Mouse (Mus musculus): ENCODE results near the gene Slc38a11. TPM values are rescaled to one million over a fixed set of nuclear protein-coding genes. Genes with fewer than 3 reads are reported as not detected.

Gene Slc38a11
- total and polyA plus RNA-seq, 2 experiments: 0.37 TPM; not detected in 1

GRCm38 (mm10) chr2:65275443-65276061 lies 88.3 kb downstream of the Slc38a11 start:
- Histone ChIP-seq H3K4me3 (ENCODE audit: insufficient read depth, low read depth, low read length) (no peak overlapping the region), H3K27me3 (ENCODE audit: control insufficient read depth, insufficient read depth, low read length) (no peaks in the 10 kb centered on the region), H3K4me1 (ENCODE audit: control insufficient read depth, insufficient read depth, low read length) (no peaks in the 10 kb centered on the region), H3K27ac (replicated peaks; ENCODE audit: insufficient read depth, low read depth, low read length) (no peak overlapping the region), H3K36me3 (ENCODE audit: control insufficient read depth, insufficient read depth, low read length) (no peaks in the 10 kb centered on the region), H3K79me2 (ENCODE audit: control insufficient read depth, insufficient read depth, low read length) (no peaks in the 10 kb centered on the region), H3K9ac (ENCODE audit: low read depth, low read length) (no peak overlapping the region)
- DNase-seq (ENCODE audit: extremely low read depth, low read depth, low spot score): peak; percentile 34
- TF ChIP-seq CTCF (IDR thresholded peaks at IDR 0.05; ENCODE audit: low read depth, low read length): no peak
- no peak for TF ChIP-seq POLR2A (IDR thresholded peaks at IDR 0.05; ENCODE audit: extremely low read depth, insufficient read depth, low read length)
- 86% methylated on average over 6 of the region's 6 CpGs for WGBS

GRCm38 (mm10) chr2:65273910-65274309 lies 89.9 kb downstream of the Slc38a11 start:
- no peak for DNase-seq (ENCODE audit: extremely low read depth, low read depth, low spot score)
- Histone ChIP-seq H3K4me1 (ENCODE audit: control insufficient read depth, insufficient read depth, low read length) (no peaks in the 10 kb centered on the region), H3K27me3 (ENCODE audit: control insufficient read depth, insufficient read depth, low read length) (no peaks in the 10 kb centered on the region), H3K36me3 (ENCODE audit: control insufficient read depth, insufficient read depth, low read length) (no peaks in the 10 kb centered on the region), H3K4me3 (ENCODE audit: insufficient read depth, low read depth, low read length) (no peak overlapping the region), H3K79me2 (ENCODE audit: control insufficient read depth, insufficient read depth, low read length) (no peaks in the 10 kb centered on the region), H3K27ac (replicated peaks; ENCODE audit: insufficient read depth, low read depth, low read length) (no peak overlapping the region), H3K9ac (ENCODE audit: low read depth, low read length) (no peak overlapping the region)
- WGBS: 80% methylated on average over 2 of the region's 2 CpGs
- no peak for TF ChIP-seq CTCF (IDR thresholded peaks at IDR 0.05; ENCODE audit: low read depth, low read length)
- TF ChIP-seq POLR2A (IDR thresholded peaks at IDR 0.05; ENCODE audit: extremely low read depth, insufficient read depth, low read length): no peak

- no peak overlapping the region for H3K9ac ChIP-seq (ENCODE audit: low read depth, low read length)
- no peak overlapping the region for H3K4me3 ChIP-seq (ENCODE audit: insufficient read depth, low read depth, low read length)
- no peaks in the 10 kb centered on the region for H3K27me3 ChIP-seq (ENCODE audit: control insufficient read depth, insufficient read depth, low read length)
- H3K27ac ChIP-seq (replicated peaks; ENCODE audit: insufficient read depth, low read depth, low read length): no peak overlapping the region
- no peaks in the 10 kb centered on the region for H3K79me2 ChIP-seq (ENCODE audit: control insufficient read depth, insufficient read depth, low read length)
- DNase-seq (ENCODE audit: extremely low read depth, low read depth, low spot score): peak; percentile 90
- H3K4me1 ChIP-seq (ENCODE audit: control insufficient read depth, insufficient read depth, low read length): peaks cover 6% of the 10 kb centered on the region
- no peak for TF ChIP-seq POLR2A (IDR thresholded peaks at IDR 0.05; ENCODE audit: extremely low read depth, insufficient read depth, low read length)
- no peak for TF ChIP-seq CTCF (IDR thresholded peaks at IDR 0.05; ENCODE audit: low read depth, low read length)
- WGBS: 42% methylated on average over 6 of the region's 6 CpGs
- no peaks in the 10 kb centered on the region for H3K36me3 ChIP-seq (ENCODE audit: control insufficient read depth, insufficient read depth, low read length)
Observed at GRCm38 (mm10) chr2:65268731-65269130, 95.1 kb downstream of the Slc38a11 start.

DNA sequence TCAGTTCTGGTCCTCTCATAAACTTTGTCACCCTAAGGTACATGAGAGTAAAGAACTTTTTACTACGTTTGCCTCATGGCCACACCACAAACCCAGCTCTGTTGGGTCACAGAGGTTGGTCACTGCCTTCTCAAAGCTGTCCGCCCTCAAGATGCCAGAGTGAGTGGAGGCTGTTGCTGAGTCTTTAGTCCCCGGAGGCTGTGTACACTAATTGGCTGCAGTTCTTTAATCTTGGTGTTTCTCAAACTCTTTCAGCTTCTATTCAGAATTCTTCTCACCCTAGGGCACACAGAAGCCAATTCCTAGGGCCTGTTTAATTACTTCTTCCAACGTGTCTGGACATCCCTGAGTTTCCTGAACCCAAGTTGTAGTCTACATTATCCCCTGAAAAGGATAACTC lies 96.0 kb downstream of the Slc38a11 start:
- no peaks in the 10 kb centered on the region for H3K27me3 ChIP-seq (ENCODE audit: control insufficient read depth, insufficient read depth, low read length)
- H3K36me3 ChIP-seq (ENCODE audit: control insufficient read depth, insufficient read depth, low read length): no peaks in the 10 kb centered on the region
- H3K9ac ChIP-seq (ENCODE audit: low read depth, low read length): no peak overlapping the region
- H3K4me1 ChIP-seq (ENCODE audit: control insufficient read depth, insufficient read depth, low read length): peaks cover 6% of the 10 kb centered on the region
- no peak overlapping the region for H3K27ac ChIP-seq (replicated peaks; ENCODE audit: insufficient read depth, low read depth, low read length)
- 73% methylated on average over 4 of the region's 4 CpGs for WGBS
- no peak overlapping the region for H3K4me3 ChIP-seq (ENCODE audit: insufficient read depth, low read depth, low read length)
- H3K79me2 ChIP-seq (ENCODE audit: control insufficient read depth, insufficient read depth, low read length): no peaks in the 10 kb centered on the region
- no peak for TF ChIP-seq POLR2A (IDR thresholded peaks at IDR 0.05; ENCODE audit: extremely low read depth, insufficient read depth, low read length)
- TF ChIP-seq CTCF (IDR thresholded peaks at IDR 0.05; ENCODE audit: low read depth, low read length): no peak
- DNase-seq (ENCODE audit: extremely low read depth, low read depth, low spot score): no peak

DNA sequence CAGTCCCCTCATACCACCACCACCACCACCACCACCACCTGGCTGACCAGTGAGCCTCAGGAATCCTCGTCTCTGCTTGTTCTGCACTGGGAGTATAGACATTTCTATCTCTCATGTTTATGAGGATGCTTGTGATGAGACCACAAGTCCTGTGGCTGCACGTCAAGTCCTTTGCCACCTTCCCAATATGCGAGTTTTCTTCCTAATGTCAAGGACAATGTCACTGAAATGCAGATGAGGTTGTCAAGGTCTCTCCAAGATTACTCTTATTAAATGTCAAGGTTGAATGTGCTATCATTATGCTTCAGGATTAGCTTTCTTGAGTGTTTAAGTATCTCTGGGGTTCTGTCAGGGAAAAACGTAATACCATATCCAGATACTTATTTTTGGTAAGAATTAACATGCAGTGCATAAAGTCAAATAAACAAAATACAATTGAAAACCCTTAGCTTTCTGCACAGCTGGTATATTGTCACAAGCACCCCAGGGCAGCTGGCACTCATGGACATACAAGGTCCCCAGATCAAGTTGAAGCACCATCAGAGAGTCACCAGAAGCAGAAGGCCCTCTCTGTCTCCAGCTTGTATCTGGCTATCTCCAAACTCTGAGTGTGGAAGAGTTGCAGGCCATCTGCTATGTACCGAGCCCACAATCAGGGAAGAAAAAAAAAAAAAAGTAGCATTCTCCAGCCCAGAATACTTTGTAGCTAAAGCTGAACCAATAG lies 97.1 kb downstream of the Slc38a11 start:
- Histone ChIP-seq H3K9ac (ENCODE audit: low read depth, low read length) (no peak overlapping the region), H3K27ac (replicated peaks; ENCODE audit: insufficient read depth, low read depth, low read length) (no peak overlapping the region), H3K27me3 (ENCODE audit: control insufficient read depth, insufficient read depth, low read length) (no peaks in the 10 kb centered on the region), H3K79me2 (ENCODE audit: control insufficient read depth, insufficient read depth, low read length) (no peaks in the 10 kb centered on the region), H3K4me1 (ENCODE audit: control insufficient read depth, insufficient read depth, low read length) (peaks cover 9% of the 10 kb centered on the region), H3K36me3 (ENCODE audit: control insufficient read depth, insufficient read depth, low read length) (no peaks in the 10 kb centered on the region), H3K4me3 (ENCODE audit: insufficient read depth, low read depth, low read length) (no peak overlapping the region)
- no peak for DNase-seq (ENCODE audit: extremely low read depth, low read depth, low spot score)
- TF ChIP-seq POLR2A (IDR thresholded peaks at IDR 0.05; ENCODE audit: extremely low read depth, insufficient read depth, low read length) (no peak), CTCF (IDR thresholded peaks at IDR 0.05; ENCODE audit: low read depth, low read length) (no peak)
- WGBS: 83% methylated on average over 5 of the region's 5 CpGs

Other genes with a start within 250 kb of the Slc38a11 start
- gene Cobll1, start 124.6 kb downstream of the Slc38a11 start, total RNA-seq (2014; rRNA removed): 13.6 and 16.0 TPM in 2 replicates
- gene Cobll1, start 124.6 kb downstream of the Slc38a11 start, polyA plus RNA-seq (2012; rRNA removed): 9.4 and 10.0 TPM in 2 replicates
- gene Scn3a, start 203.6 kb upstream of the Slc38a11 start, total RNA-seq (2014; rRNA removed): 0.18 and 0.20 TPM in 2 replicates
- gene Scn3a, start 203.6 kb upstream of the Slc38a11 start, polyA plus RNA-seq (2012; rRNA removed): 0.05 TPM in 2 replicates